Mouse (Mus musculus): ENCODE measurements around the gene Nop58.
A peak's percentile ranks its signal among the peaks of the same experiment; 100 is the strongest.

Gene Nop58

DNA sequence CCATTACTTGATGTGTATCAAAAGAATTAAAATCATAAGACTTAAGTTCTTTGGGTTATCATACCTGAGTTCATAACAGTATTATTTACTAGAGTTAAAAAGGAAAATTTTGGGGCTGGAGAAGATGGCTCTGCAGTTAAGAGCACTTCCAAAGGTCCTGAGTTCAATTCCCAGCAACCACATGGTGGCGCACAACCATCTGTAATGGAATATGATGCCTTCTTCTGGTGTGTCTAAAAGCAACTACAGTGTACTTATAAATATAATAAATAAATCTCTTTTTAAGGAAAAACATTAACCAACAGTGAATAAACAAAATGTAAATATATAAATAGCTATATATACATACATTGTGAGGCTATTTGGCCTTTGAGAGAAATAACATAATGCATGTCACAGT lies 17.0 kb downstream of the Nop58 start:
- no peak for DNase-seq (ENCODE audit: extremely low read depth, insufficient read length, low spot score)

GRCm38 (mm10) chr1:59719900-59720299 lies 35.1 kb downstream of the Nop58 start:
- DNase-seq (ENCODE audit: extremely low read depth, insufficient read length, low spot score): peak; percentile 15

DNA sequence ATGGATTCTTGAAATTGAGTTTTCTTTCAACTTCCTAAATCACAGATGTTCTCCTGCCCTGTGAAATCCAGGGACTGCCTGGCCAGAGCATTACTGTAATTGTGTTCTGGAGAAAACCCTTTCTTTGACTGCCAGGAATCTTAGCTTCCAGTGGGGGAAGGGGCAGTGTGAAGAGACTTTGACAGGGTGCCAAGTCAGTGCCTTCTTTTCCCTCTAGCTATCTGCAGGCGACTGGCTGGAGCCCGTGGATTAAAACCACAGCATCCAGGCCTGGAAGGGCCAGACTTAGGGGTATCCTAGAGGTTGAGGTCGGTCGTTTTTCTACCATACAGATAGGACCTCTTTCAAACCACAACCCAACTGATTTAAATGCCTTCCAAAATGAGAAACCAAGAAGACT lies 40.9 kb downstream of the Nop58 start:
- no peak for DNase-seq (ENCODE audit: extremely low read depth, insufficient read length, low spot score)

DNA sequence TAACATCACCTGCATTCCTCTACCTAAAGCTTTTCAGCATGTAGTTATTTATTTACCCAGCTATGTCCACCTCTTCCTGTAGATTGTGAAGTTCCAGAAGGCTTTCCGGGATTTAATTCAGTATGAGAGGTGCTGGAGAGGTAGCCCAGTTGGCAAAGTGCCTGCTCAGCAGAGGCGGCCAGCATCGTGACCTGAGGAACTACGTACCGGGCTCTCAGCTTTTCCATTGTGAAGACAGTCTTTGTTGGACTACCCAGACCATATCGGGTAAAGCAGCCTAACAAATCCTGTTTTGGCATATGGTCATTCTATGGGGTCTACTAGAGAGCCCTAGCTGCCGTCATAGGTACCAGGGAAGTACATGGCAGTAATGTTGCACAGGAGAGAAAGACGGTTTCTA lies 45.3 kb downstream of the Nop58 start:
- DNase-seq (ENCODE audit: extremely low read depth, insufficient read length, low spot score): no peak

DNA sequence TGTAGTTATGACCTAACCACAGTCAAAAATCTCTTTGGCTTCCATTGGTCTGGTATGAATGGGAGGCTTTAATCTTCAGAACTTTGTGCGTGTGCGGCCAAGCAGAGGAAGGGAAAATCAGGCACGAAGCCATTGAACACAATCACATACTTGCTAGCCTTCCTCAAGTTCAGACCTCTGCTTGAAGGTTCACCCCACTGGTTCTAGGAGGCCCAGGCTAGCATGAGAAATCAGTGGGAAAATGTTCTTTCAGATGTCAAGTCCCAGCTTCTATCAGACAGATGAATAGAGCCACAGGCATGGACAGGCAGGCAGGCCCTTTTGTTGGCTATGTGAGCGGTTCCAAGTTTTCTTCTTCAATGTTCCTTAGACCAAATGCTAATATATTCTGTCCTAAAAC lies 46.0 kb downstream of the Nop58 start:
- DNase-seq (ENCODE audit: extremely low read depth, insufficient read length, low spot score): no peak

- DNase-seq (ENCODE audit: extremely low read depth, insufficient read length, low spot score): no peak
These were observed 49.3 kb downstream of the Nop58 start for GRCm38 (mm10) chr1:59734076-59734475.

GRCm38 (mm10) chr1:59738768-59739414 lies 54.1 kb downstream of the Nop58 start:
- DNase-seq (ENCODE audit: extremely low read depth, insufficient read length, low spot score): no peak

- DNase-seq (ENCODE audit: extremely low read depth, insufficient read length, low spot score): peak; percentile 36
These were observed 55.0 kb downstream of the Nop58 start for GRCm38 (mm10) chr1:59739577-59740354.

DNA sequence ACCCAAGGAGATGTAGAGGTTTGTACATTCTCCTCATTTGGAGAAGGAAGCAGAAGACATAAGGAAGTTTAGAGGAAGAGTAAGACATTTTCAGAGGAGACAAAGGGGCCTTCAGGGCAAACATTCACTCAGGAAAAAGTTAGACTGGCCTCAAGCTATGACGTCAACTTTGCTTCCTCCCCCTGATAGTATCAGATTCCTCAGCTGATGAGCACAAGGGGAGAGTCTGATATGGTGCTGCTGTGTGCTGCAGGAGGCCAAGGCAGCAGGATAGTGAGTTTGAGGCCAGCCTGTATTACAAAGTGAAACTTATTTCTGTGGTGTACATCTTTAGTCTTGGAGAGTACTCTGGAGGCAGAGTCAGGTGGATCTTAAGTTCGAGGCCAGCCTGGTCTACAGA lies 64.3 kb downstream of the Nop58 start:
- no peak for DNase-seq (ENCODE audit: extremely low read depth, insufficient read length, low spot score)

DNA sequence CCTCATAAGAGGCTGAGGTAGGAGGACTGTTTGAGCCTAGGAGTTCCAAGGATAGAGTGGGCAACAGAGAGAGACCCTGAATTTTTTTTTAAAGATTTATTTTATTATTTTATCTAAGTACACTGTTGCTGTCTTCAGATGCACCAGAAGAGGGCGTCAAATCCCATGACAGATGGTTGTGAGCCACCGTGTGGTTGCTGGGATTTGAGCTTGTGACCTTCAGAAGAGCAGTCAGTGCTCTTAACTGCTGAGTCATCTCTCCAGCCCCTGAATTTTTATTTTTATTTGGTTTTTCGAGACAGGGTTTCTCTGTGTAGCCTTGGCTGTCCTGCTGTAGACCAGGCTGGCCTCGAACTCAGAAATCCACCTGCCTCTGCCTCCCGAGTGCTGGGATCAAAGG lies 65.0 kb downstream of the Nop58 start:
- peak; percentile 23 for DNase-seq (ENCODE audit: extremely low read depth, insufficient read length, low spot score)

DNA sequence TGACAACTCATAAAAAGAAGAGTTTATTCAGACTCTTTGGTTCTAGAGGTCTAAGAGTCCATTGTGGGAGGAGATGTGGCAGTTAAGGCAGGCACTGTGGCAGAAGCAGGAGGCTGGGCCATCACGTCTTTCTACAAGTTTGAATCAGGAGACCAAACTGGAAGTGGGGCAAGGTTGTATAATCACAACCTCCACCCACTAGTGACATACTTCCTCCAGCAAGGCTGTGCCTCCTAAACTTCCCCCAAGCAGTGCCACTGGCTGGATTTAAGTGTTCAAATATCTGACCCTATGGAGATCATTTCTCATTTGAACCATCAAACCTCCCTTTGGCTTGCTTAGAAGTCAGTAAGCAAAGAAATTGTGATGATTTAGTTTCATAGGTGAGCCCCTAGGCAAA lies 70.5 kb downstream of the Nop58 start:
- DNase-seq (ENCODE audit: extremely low read depth, insufficient read length, low spot score): no peak

GRCm38 (mm10) chr1:59758325-59758724 lies 73.6 kb downstream of the Nop58 start:
- no peak for DNase-seq (ENCODE audit: extremely low read depth, insufficient read length, low spot score)

- DNase-seq (ENCODE audit: extremely low read depth, insufficient read length, low spot score): no peak
These were observed 77.4 kb downstream of the Nop58 start for GRCm38 (mm10) chr1:59762208-59762607.

- peak; percentile 86 for DNase-seq (ENCODE audit: extremely low read depth, insufficient read length, low spot score)
These were observed 77.9 kb downstream of the Nop58 start for GRCm38 (mm10) chr1:59762651-59763163.

DNA sequence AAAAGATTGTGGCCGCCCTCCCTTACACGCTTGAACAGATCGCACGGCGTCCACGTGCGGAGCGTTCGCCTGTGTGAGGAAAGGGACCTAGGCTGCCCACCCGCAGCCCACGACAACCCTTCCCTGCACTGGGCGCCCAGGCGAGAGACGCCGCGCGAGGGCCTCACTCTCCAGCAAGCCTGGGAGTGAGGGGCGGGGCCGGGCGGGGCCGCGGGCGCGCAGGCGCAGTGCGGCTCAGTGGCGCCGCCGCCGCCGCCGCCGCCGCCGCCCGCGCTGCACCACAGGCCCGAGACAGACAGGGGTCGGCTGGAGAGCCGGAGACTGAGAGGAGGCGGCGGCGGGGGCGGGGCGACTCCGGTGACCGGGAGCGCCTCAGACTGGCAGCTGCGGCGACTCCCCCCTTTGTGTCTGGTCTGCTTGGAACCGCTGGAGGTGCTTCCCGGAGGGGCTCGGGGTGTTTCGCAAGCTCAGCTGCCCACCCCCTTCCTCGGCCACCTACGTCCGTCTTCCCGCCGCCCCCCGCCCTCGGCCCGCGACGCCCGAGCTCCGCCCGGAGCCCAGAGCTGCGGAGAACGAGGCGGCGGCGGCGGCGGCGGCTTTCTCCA lies 78.5 kb downstream of the Nop58 start, which contains the start of gene Bmpr2:
Gene Bmpr2, plus strand, starts transcription at position 237 of the 605 bp plus-strand sequence.
- DNase-seq (ENCODE audit: extremely low read depth, insufficient read length, low spot score): peak; percentile 85

DNA sequence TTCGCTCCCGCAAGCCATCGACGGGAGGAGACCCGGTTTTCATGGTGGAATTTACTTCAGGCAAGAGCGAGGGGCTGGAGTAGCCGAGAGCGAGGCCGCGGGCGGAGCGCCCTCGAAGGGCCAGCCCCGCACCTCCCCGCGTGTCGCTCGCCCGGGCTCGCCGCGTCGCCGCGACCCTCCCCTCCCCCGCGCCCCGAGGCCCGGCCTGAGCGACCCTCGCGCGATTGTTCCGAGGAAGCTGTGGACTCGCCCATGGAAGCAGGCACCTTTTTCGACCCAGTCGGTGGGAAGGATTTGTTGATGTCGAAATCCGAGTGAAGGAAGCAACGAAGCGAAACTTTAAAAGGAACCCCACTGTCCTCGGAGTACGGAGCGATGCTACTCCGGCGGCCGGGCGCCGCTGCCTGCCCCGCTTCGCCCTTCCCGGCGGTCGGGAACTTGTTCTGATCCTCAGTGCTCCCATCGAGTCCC lies 79.0 kb downstream of the Nop58 start:
- peak; percentile 84 for DNase-seq (ENCODE audit: extremely low read depth, insufficient read length, low spot score)

DNA sequence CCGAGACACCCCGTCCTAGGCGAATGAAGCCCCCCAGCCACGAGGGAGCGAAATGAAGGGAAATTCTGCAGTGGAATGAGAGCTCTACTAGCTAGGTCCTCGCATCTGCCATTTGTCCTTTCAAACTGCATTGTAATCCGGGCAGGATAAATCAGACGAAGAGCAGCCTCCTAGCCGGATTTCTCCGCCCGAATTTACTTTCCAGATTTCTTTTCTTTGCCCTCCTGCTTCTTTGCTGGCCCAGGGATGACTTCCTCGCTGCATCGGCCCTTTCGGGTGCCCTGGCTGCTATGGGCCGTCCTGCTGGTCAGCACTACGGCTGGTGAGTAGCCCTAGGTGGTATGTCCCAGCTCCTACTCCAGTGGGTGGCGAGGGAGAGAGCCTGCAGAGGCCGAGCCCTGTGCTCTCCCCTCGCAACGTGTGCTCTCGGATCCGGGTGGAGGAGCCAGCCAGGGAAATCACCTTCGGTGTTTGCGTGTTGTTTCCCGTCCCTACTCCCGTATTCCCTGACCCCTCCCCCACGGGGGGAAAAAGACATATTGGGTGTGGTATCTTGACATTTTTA lies 79.7 kb downstream of the Nop58 start:
- DNase-seq (ENCODE audit: extremely low read depth, insufficient read length, low spot score): peak; percentile 79

DNA sequence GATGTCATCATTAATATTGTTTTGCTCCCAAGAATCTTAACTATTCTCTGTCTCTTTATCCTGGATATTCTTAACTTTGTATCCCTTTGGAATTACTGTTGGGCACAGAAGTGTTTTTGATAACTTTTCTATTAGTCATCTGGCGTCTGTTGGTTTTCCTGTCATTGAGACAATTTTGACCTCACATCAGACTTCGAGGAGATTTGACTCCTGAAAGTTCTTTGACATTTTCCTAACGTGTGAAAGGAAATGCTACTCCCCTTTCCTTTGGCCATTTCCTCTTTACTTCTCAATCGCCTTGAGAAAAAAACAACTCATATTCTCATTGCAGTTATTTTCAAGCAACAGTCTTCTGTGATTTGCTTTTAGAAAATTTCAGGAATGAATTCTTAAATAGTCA lies 80.5 kb downstream of the Nop58 start:
- no peak for DNase-seq (ENCODE audit: extremely low read depth, insufficient read length, low spot score)

DNA sequence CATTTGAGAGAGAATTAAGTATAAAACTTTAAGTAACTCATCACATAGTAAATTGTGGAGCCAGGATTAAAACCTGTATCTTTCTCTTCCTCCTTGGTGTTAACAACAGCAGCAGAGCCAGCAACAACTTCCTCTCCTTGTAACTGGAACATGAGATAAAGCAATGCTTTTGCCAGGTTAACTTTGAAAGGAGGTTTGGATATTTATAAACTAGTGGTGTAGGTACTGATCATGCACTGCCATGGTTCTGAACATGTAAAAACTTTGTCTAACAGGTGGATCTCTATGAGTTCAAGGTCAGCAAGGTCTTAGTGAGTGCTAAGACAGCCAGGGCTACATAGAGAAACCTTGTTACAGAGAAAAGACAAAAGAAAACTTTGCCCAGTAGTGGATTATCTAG lies 81.9 kb downstream of the Nop58 start:
- DNase-seq (ENCODE audit: extremely low read depth, insufficient read length, low spot score): no peak

All from 3134 (cell line).